Mouse (Mus musculus) myocyte (in vitro differentiated cells): ENCODE measurements around the gene Gga3.
A peak's percentile ranks its signal among the peaks of the same experiment; 100 is the strongest.

Experiments used
- CEBPB ChIP-seq: IDR thresholded peaks from 2 replicates; pipeline ENCODE4 v1.6.1; 2011; ENCODE audit warnings: mild to moderate bottlenecking, moderate library complexity; ENCODE audit not compliant: poor library complexity, insufficient read depth, severe bottlenecking
- E2F4 ChIP-seq: IDR thresholded peaks from one replicate; pipeline ENCODE4 v1.6.1; 2011; ENCODE audit warnings: mild to moderate bottlenecking, control low read depth, moderate library complexity; ENCODE audit not compliant: insufficient read depth
- MAX ChIP-seq: IDR thresholded peaks from one replicate; pipeline ENCODE4 v1.6.1; 2011; ENCODE audit warnings: low read depth, mild to moderate bottlenecking, control low read depth
- MYOD1 ChIP-seq, 3 experiments: IDR thresholded peaks; one replicate each; pipeline ENCODE4 v1.6.1; 2011; ENCODE audit warnings: control low read depth in 2 of 3, low read depth in 2 of 3, mild to moderate bottlenecking in 2 of 3, moderate library complexity in 1 of 3; ENCODE audit not compliant: insufficient read length in 2 of 3, control insufficient read depth in 1 of 3
- MYOG ChIP-seq, 3 experiments: IDR thresholded peaks; one replicate each; pipeline ENCODE4 v1.6.1; 2011; ENCODE audit warnings: control low read depth in 2 of 3, low read depth in 2 of 3, mild to moderate bottlenecking in 2 of 3; ENCODE audit not compliant: insufficient read length in 2 of 3, control insufficient read depth in 1 of 3, insufficient read depth in 1 of 3
- POLR2A ChIP-seq: IDR thresholded peaks from one replicate; pipeline ENCODE4 v1.6.1; 2011; ENCODE audit warnings: low read depth, mild to moderate bottlenecking, control low read depth, moderate library complexity; ENCODE audit not compliant: insufficient read length
- POLR2AphosphoS2 ChIP-seq: IDR thresholded peaks from one replicate; pipeline ENCODE4 v1.6.1; 2011; ENCODE audit warnings: low read depth, control low read depth; ENCODE audit not compliant: insufficient read length
- TCF12 ChIP-seq: IDR thresholded peaks from one replicate; pipeline ENCODE4 v1.6.1; 2011; ENCODE audit warnings: mild to moderate bottlenecking, control low read depth; ENCODE audit not compliant: poor library complexity, insufficient read depth, severe bottlenecking

DNA sequence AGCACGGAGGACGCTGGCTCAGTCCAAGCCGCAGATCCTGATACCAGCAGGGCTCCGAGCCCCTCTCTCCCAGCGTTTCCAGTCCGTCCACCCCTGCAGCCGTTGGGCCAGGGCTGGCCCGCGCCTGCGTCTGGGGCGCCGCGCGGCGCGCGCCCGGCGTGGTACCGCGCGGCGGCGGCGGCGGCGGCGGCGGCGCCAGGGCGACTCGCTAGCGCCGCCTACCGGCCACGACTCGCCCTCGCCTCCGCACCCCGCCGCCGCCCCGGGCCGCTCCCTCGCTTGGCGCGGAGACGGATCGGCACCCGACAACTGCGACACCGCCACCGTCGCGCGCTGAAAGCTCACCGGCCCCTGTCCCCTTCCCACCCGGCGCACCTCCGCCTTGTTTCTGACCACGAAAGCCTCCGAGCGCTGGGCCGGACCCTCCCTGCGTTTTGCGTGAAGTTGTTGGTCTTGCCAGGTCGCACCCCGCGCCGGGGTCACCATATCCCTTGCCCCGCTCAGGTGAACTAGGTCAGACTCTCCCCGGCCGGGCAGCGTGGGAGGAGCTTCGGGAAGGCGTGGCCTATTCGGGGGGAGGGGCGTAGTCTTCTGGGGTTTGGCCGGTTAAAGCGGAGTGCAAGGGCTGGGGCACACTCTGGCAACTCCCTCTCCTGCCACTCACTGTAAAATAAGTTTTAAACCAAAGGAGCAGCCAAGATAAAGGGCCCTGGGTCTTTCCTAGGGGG is 8.7 kb upstream of the Gga3 start, which contains the start of gene Mif4gd:
- TF ChIP-seq MAX, result no peak
- TF ChIP-seq CEBPB, result no peak
- TF ChIP-seq POLR2A, result peak; percentile 65
- no peak for TF ChIP-seq MYOG (IDR thresholded peaks at IDR 0.05; ENCODE audit: control insufficient read depth in 1 of 3, insufficient read depth in 1 of 3, insufficient read length in 2 of 3, low read depth in 2 of 3)
- TF ChIP-seq TCF12, result no peak
- TF ChIP-seq POLR2AphosphoS2, result no peak
- TF ChIP-seq MYOD1 (IDR thresholded peaks at IDR 0.05; ENCODE audit: control insufficient read depth in 1 of 3, insufficient read length in 2 of 3, low read depth in 2 of 3), result no peak
- no peak for TF ChIP-seq E2F4
